Mouse (Mus musculus) hindbrain, embryonic 15.5 days (tissue): Measurements from ENCODE around the gene Olfr149. TPM values are rescaled to one million over a fixed set of nuclear protein-coding genes. Genes with fewer than 3 reads are reported as not detected.
"Not testable (repeated sequence)": the region's sequence is repeated elsewhere in the genome, so short reads cannot be mapped to it uniquely, and the experiment has no call there.

Experiments
- ATAC-seq: fragments of 200-750 bp; cut with Nextera tagmentation; 2 replicates; pipeline ENCODE4 v1.8.0; 2017; ENCODE audit warnings: low read depth, moderate number of reproducible peaks, moderate TSS enrichment; ENCODE audit not compliant: low FRiP score
- H3K27ac ChIP-seq: fragments of 300-500 bp; sonication (generic); replicated peaks from 2 replicates; pipeline ENCODE4 v1.5.1; 2015; ENCODE audit warnings: mild to moderate bottlenecking, inconsistent platforms
- H3K27me3 ChIP-seq: fragments of 300-500 bp; sonication (generic); 2 replicates; pipeline ENCODE4 v1.6.1; 2015; ENCODE audit warnings: control low read depth, inconsistent platforms
- H3K36me3 ChIP-seq: fragments of 300-500 bp; sonication (generic); 2 replicates; pipeline ENCODE4 v1.6.1; 2015; ENCODE audit warnings: control low read depth, inconsistent platforms
- H3K4me1 ChIP-seq: fragments of 300-500 bp; sonication (generic); replicated peaks from 2 replicates; pipeline ENCODE4 v1.6.1; 2015; ENCODE audit warnings: control low read depth, inconsistent platforms
- H3K4me2 ChIP-seq: fragments of 300-500 bp; sonication (generic); 2 replicates; pipeline ENCODE4 v1.6.1; 2015; ENCODE audit warnings: moderate library complexity, mild to moderate bottlenecking, inconsistent platforms
- H3K4me3 ChIP-seq: fragments of 300-500 bp; sonication (generic); 2 replicates; pipeline ENCODE4 v1.5.1; 2015; ENCODE audit warnings: mild to moderate bottlenecking, inconsistent platforms
- H3K9ac ChIP-seq: fragments of 300-500 bp; sonication (generic); 2 replicates; pipeline ENCODE4 v1.6.1; 2015; ENCODE audit warnings: inconsistent platforms
- H3K9me3 ChIP-seq: fragments of 300-500 bp; sonication (generic); 2 replicates; pipeline ENCODE4 v1.6.1; 2016; ENCODE audit warnings: control low read depth, inconsistent platforms
- whole genome bisulfite sequencing: fragments of 180-500 bp; shearing (Covaris S2); methylation state at CpG from one replicate; pipeline ENCODE4 v1.1.7; 2015; 5-methylcytosine and 5-hydroxymethylcytosine counted together
- polyA plus RNA-seq: library from polyadenylated mRNA; unstranded; fragments of >200 nt; fragmentation: Nextera tagmentation; extraction: Ambion mirVana; gene quantifications from 2 replicates; pipeline ENCODE4 v1.2.1, GENCODE M21; 2015

Gene Olfr149
- polyA plus RNA-seq, result not detected in 2 replicates

DNA sequence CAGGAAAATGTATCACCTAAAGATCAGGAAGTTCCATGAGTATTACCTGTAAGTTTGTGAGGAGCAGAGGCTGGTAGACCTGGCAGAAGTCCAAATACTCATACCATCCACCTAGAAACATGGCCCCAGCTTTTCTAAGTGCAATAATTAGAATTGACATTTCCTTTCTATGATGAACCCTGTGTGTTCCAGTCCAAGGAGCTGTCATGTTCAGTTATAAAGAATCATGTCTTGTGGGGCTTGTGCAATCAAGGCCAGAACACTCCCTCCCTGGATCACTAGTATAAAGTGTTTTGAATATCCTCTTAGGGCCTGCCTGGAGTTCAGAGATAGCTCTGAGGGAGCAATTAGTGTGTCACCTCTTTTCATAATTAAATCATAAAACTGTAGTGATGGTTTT is at the start of gene Olfr149:
Gene Olfr149, minus strand, starts transcription at position 101 of the 400 bp plus-strand sequence.
- Histone ChIP-seq H3K36me3 (no peaks in the 10 kb centered on the region), H3K4me3 (no peak within 1 kb of the TSS), H3K4me1 (no peaks in the 10 kb centered on the region), H3K9me3 (no peaks in the 10 kb centered on the region), H3K27ac (no peak within 1 kb of the TSS), H3K9ac (no peak within 1 kb of the TSS), H3K4me2 (no peak within 1 kb of the TSS), H3K27me3 (no peaks in the 10 kb centered on the region)
- ATAC-seq, result no peak

DNA sequence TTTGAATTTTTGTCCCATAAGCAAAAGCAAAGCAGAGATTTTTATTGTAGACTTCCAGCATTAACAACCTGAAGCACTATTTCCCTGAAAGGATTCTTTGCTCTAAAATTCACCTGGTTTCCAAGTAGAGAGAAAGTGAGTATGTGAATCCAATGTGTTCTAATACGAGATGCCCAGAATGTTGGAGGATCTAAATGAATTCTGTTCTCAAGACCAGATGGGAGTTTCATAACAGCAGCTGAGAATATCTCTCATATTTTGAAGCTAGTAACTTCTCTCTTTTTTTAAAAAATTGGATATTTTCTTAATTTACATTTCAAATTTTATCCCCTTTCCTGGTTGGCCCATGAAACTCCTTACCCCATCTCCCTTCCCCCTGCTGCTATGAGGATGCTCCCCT is 39.5 kb upstream of the Olfr149 start:
- 83% methylated on average over 1 of the region's 1 CpGs for WGBS
- Histone ChIP-seq H3K27ac (no peak overlapping the region), H3K4me1 (no peaks in the 10 kb centered on the region), H3K36me3 (no peaks in the 10 kb centered on the region), H3K4me2 (no peak overlapping the region), H3K9ac (no peak overlapping the region), H3K4me3 (no peak overlapping the region), H3K27me3 (no peaks in the 10 kb centered on the region), H3K9me3 (no peaks in the 10 kb centered on the region)
- ATAC-seq, result no peak

DNA sequence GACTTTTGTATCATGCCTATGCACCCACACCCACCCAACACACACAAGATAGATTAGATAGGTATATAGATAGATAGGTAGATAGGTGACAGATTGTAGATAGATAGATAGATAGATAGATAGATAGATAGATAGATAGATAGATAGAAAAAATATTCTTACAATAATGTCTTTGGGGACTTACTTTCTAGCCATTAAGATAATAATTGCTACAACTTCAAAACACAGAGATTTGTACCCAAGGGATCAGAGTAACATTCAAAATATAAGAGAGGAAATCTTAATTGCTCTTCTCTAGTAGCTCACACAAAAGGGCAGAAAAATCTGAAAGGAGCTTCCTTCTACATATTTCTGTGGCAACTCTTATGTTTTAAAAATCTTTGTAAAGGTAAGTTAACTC is 39.0 kb upstream of the Olfr149 start, which contains the start of gene Olfr967:
Gene Olfr967, plus strand, starts transcription at position 301 of the 400 bp plus-strand sequence.
- Histone ChIP-seq H3K27ac (no peak within 1 kb of the TSS), H3K4me2 (no peak within 1 kb of the TSS), H3K4me3 (no peak within 1 kb of the TSS), H3K9ac (no peak within 1 kb of the TSS), H3K9me3 (no peaks in the 10 kb centered on the region), H3K27me3 (no peaks in the 10 kb centered on the region), H3K4me1 (no peaks in the 10 kb centered on the region), H3K36me3 (no peaks in the 10 kb centered on the region)
- no peak for ATAC-seq

DNA sequence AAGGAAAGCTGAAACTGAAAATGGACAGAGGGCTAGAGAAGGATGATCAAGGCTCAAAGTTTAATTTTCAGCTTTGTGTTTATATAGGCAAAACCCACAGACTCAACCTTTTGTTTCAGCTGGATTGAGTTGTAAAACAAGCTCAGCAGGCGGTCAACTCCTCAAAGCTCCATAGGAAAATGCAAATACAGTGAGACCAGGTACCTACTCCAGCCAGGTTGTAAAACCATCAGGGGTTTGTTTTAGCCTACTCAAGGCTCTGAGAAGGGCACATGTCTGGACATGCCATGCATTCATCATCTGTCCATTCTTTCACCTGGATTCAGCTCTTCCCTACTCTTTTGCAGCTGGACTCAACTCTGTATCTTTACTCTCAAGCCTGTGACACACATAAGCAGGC is 33.8 kb upstream of the Olfr149 start:
- no peak overlapping the region for H3K4me2 ChIP-seq
- no peaks in the 10 kb centered on the region for H3K9me3 ChIP-seq
- ATAC-seq, result no peak
- H3K36me3 ChIP-seq, result no peaks in the 10 kb centered on the region
- H3K27ac ChIP-seq, result no peak overlapping the region
- H3K4me3 ChIP-seq, result no peak overlapping the region
- no peak overlapping the region for H3K9ac ChIP-seq
- no peaks in the 10 kb centered on the region for H3K4me1 ChIP-seq
- WGBS, result 94% methylated on average over 1 of the region's 1 CpGs
- no peaks in the 10 kb centered on the region for H3K27me3 ChIP-seq

DNA sequence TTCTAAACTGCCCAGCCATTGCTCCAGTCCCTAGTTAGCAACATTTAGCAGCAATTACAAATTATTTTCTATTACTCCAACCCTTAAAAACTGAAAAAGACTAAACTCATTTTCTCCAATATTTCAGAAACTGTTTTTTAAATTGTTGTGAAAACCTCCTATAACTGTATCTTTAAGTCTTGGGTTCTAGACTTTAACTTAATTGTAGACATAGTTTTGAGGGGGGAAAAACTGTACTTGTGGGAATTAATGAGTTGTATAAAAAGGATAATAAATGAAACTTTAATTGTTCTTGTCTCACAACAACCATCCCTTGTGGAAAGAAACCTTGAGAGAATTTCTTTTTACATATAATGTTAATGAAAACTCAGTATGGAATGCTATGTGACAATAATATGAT is 23.8 kb upstream of the Olfr149 start, which contains the start of gene Olfr150:
Gene Olfr150, plus strand, starts transcription at position 301 of the 400 bp plus-strand sequence.
- Histone ChIP-seq H3K27ac (no peak within 1 kb of the TSS), H3K36me3 (no peaks in the 10 kb centered on the region), H3K4me3 (no peak within 1 kb of the TSS), H3K9ac (no peak within 1 kb of the TSS), H3K4me1 (no peaks in the 10 kb centered on the region), H3K4me2 (no peak within 1 kb of the TSS), H3K27me3 (no peaks in the 10 kb centered on the region), H3K9me3 (no peaks in the 10 kb centered on the region)
- no peak for ATAC-seq

DNA sequence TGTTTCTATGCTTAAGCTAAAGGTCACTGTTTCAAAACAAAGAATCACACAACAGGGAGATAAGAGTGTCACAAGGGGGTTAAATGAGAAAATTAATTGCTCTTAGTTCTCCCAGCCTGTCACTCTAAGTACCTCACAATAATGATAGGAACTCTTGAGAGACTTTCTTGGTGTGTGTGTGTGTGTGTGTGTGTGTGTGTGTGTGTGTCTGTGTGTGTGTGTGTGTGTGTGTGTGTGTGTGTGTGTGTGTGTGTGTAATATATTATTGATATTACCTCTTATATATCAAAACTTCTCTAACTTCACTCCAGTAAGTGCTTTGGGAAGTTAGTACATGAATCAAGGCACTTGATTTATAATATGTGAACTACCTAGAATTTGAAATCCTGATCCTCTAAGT is 4.1 kb upstream of the Olfr149 start, which contains the start of gene Olfr965:
Gene Olfr965, plus strand, starts transcription at position 301 of the 400 bp plus-strand sequence.
- no peak within 1 kb of the TSS for H3K4me3 ChIP-seq
- ATAC-seq, result no peak

DNA sequence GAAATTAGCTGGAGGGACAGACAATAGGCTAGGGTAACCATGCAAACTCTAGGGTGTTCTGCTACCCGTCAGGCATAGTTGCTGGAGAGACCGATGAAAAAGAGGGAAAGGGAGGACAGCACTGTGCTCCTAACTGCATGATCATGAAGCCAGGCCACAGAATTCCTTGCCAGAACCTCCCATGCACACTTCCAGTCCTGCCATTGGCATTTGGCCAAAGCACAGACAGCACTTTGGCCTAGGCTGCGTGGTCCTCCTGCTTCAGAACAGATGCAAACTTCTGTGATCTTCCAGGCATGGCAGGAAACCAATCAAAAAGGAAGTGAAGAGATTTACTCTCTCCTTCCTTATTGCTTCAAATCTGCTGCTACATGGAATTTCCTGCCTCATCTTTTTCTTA is 2.0 kb upstream of the Olfr149 start:
- no peak for ATAC-seq
- H3K4me1 ChIP-seq, result no peaks in the 10 kb centered on the region
- H3K27me3 ChIP-seq, result no peaks in the 10 kb centered on the region
- no peaks in the 10 kb centered on the region for H3K9me3 ChIP-seq
- H3K4me2 ChIP-seq, result no peak overlapping the region
- 59% methylated on average over 3 of the region's 3 CpGs for WGBS
- no peaks in the 10 kb centered on the region for H3K36me3 ChIP-seq
- no peak overlapping the region for H3K4me3 ChIP-seq
- H3K9ac ChIP-seq, result no peak overlapping the region
- H3K27ac ChIP-seq, result no peak overlapping the region

More for the DNA sequence above, 4.1 kb upstream of the Olfr149 start, which contains the start of gene Olfr965:
- Histone ChIP-seq H3K4me1 (no peaks in the 10 kb centered on the region), H3K9ac (no peak within 1 kb of the TSS), H3K9me3 (no peaks in the 10 kb centered on the region), H3K27ac (no peak within 1 kb of the TSS), H3K4me2 (no peak within 1 kb of the TSS), H3K27me3 (no peaks in the 10 kb centered on the region), H3K36me3 (no peaks in the 10 kb centered on the region)

DNA sequence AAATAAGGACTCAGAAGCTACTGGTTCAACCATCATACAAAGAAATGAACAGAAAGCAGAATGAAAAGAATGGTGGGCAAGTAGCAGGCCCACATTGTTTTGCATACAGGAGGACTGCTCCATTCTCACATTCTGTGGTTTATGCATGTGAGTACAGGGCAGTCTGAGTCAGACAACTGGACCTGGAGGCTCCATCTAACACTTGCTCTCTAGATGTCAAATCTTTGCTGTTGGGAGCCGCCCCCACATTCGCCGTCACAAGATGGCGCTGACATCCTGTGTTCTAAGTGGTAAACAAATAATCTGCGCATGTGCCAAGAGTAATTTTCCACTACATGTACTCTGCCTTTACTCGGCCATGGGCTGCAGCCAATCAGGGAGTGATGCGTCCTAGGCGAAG is 5.8 kb downstream of the Olfr149 start:
- H3K4me3 ChIP-seq, H3K27me3 ChIP-seq, H3K9ac ChIP-seq, H3K4me2 ChIP-seq, H3K9me3 ChIP-seq, H3K4me1 ChIP-seq, H3K36me3 ChIP-seq, H3K27ac ChIP-seq, ATAC-seq: not testable (repeated sequence)
- WGBS, result 83% methylated on average over 8 of the region's 8 CpGs

DNA sequence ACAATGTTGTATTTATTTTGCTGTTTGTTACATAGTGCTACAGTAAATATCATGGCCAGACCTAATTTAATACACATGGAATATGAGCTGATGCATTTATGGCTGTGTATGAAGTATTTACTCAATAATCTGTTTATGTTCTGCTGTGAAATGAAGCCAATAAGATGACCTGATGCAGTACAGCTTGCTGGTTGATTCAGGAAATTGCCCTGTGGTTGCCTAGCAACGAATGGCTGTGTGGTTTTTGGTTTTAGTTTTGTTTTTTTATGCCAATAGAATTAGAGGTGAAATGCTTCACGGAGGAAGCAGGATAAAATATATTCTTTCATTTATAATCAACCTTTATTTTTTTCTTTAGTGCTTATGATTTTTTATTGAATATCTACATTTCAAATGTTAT is 27.6 kb downstream of the Olfr149 start:
- no peak overlapping the region for H3K4me2 ChIP-seq
- no peak overlapping the region for H3K9ac ChIP-seq
- H3K4me1 ChIP-seq, result no peaks in the 10 kb centered on the region
- no peak overlapping the region for H3K27ac ChIP-seq
- H3K4me3 ChIP-seq, result no peak overlapping the region
- no peak for ATAC-seq
- no peaks in the 10 kb centered on the region for H3K27me3 ChIP-seq
- no peaks in the 10 kb centered on the region for H3K9me3 ChIP-seq
- H3K36me3 ChIP-seq, result no peaks in the 10 kb centered on the region
- 64% methylated on average over 2 of the region's 2 CpGs for WGBS

DNA sequence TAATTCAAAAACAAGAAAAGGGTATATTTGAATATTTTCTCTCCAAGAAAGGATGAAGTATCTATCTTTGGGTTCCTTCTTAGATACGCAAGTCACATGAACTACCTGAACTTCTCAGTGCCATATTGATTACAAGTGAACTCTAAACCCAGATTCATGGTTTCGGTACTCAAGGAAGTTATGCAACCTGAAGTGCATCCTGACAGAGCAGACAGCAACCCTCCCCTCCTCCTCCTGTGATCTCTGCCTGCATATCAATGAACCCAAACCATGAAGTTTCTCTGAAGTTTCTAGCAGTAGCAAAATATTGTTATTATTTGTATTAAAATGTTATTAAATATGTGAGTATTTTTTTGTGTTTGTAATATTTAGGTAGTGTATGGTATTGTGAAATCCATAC is 28.4 kb downstream of the Olfr149 start:
- no peaks in the 10 kb centered on the region for H3K4me1 ChIP-seq
- no peaks in the 10 kb centered on the region for H3K27me3 ChIP-seq
- no peak overlapping the region for H3K27ac ChIP-seq
- ATAC-seq, result no peak
- H3K4me3 ChIP-seq, result no peak overlapping the region
- H3K36me3 ChIP-seq, result no peaks in the 10 kb centered on the region
- 92% methylated on average over 2 of the region's 2 CpGs for WGBS
- no peak overlapping the region for H3K9ac ChIP-seq
- H3K4me2 ChIP-seq, result no peak overlapping the region
- no peaks in the 10 kb centered on the region for H3K9me3 ChIP-seq

DNA sequence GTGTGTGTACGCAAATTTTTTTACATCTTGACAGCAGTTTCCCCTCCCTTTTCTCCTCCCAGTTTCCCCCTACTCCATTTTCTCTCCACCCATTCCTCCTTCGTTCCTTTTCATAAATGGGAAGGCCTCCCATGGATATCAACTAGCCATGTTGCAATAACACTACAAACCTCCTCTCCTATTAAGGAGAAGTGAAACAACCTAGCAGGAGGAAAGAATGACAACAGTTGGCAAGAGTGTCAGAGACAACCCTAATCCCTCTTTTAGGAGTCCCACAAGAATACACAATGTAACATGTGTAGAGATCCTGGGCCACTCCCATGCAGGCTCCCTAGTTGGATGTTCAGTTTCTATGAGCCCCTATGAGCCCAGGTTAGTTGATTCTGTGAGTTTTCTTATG is 32.1 kb downstream of the Olfr149 start:
- no peaks in the 10 kb centered on the region for H3K9me3 ChIP-seq
- H3K36me3 ChIP-seq, result no peaks in the 10 kb centered on the region
- H3K4me3 ChIP-seq, result no peak overlapping the region
- H3K27ac ChIP-seq, result no peak overlapping the region
- ATAC-seq, result no peak
- 84% methylated on average over 2 of the region's 2 CpGs for WGBS
- H3K4me2 ChIP-seq, result no peak overlapping the region
- no peak overlapping the region for H3K9ac ChIP-seq
- no peaks in the 10 kb centered on the region for H3K4me1 ChIP-seq
- H3K27me3 ChIP-seq, result no peaks in the 10 kb centered on the region

DNA sequence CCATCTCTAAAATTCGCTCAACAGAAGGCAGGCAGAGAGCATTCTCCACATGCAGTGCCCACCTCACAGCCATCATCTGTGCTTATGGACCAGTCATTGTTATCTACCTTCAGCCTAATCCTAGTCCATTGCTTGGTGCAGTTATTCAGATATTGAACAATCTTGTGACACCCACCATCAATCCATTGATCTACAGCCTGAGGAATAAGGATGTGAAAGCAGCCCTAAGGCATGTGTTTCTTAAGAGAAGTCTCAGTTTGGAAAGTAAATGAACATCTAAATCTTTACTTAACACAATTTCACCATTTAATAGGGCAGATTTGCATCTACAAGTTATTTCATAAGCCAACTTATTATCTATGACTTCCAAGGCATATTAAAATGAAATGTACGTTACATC is 37.2 kb downstream of the Olfr149 start:
- Histone ChIP-seq H3K4me3 (no peak overlapping the region), H3K27me3 (no peaks in the 10 kb centered on the region), H3K36me3 (no peaks in the 10 kb centered on the region), H3K4me1 (no peaks in the 10 kb centered on the region), H3K4me2 (no peak overlapping the region), H3K9me3 (no peaks in the 10 kb centered on the region), H3K9ac (no peak overlapping the region), H3K27ac (no peak overlapping the region)
- no peak for ATAC-seq
- WGBS, result 86% methylated on average over 2 of the region's 2 CpGs

DNA sequence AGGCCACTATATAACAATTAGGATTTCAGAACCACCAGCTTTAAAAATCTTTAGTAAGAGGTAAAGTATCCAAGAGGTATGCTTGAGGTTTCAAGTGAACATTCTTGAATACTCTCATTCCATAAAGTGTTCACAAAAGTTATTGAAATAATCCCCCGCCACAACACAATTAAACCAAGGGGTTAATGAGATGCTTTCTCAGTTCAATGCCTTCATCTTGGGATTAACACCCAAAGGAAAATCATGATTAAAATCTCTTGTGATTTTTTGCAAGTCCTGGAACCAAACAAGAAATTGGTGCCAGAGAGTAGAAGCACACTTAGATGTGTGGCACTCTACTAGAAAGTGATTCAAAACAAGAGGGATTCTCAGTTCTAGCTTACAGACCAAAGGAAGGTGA is 40.0 kb downstream of the Olfr149 start, which contains the start of gene Olfr963:
Gene Olfr963, plus strand, starts transcription at position 301 of the 400 bp plus-strand sequence.
- 94% methylated on average over 1 of the region's 1 CpGs for WGBS
- no peak within 1 kb of the TSS for H3K9ac ChIP-seq
- no peaks in the 10 kb centered on the region for H3K4me1 ChIP-seq

More for the DNA sequence above, 40.0 kb downstream of the Olfr149 start, which contains the start of gene Olfr963:
- Histone ChIP-seq H3K4me3 (no peak within 1 kb of the TSS), H3K27ac (no peak within 1 kb of the TSS), H3K36me3 (no peaks in the 10 kb centered on the region), H3K9me3 (no peaks in the 10 kb centered on the region), H3K27me3 (no peaks in the 10 kb centered on the region), H3K4me2 (no peak within 1 kb of the TSS)
- no peak for ATAC-seq
